Mouse (Mus musculus): ENCODE results near the gene Gpr107. TPM values are rescaled to one million over a fixed set of nuclear protein-coding genes. Genes with fewer than 3 reads are reported as not detected.

Gpr107 gene
- polyA plus RNA-seq, 1 experiment = 35.3 TPM

DNA sequence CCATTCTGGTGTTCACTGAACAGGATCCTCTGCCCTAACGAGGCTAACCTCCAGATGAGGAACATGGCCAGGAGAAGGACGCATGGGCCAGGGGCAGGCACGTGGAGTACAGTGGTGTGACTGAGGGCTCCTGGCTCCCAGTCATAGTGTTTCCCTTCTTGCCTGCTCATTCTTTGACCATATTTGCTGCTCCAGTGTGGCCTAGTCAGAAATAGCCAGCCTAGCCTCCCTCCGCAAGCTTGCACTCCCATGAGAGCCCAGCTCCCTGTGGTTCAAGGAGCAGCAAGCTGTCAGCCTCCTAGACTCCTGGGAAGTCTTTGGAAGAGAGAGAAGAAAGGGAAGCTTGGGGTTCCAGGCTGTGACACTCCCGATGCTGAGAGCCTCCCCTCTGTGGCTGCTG, 52.6 kb downstream of the Gpr107 start:
- DNase-seq (ENCODE audit: low read depth) = no peak
- TF ChIP-seq CTCF (IDR thresholded peaks at IDR 0.05; ENCODE audit: borderline replicate concordance, extremely low read depth, insufficient read depth, insufficient read length) (no peak), POLR2A (IDR thresholded peaks at IDR 0.05; ENCODE audit: borderline replicate concordance, extremely low read depth, insufficient read depth, insufficient read length, poor library complexity, severe bottlenecking) (no peak)

DNA sequence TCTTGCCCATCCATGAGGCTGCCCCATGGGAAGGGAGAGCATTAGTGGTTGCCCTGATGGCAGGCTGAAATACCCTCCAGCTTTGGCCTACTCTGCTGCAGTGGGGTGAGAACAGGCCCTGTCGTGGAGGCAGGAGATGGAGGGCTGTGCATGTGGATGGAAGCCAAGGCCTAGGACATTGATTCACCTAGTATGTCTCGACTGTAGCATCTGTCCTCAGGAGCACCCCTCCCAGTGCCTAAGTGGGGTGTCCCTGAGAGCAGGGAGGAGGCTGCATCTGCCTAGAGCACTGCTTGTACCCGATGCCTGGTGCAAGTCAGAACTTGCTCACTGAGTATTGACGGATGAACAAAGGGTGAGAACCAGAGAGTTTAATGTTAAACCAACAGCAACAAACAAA, 54.1 kb downstream of the Gpr107 start:
- no peak for TF ChIP-seq POLR2A (IDR thresholded peaks at IDR 0.05; ENCODE audit: borderline replicate concordance, extremely low read depth, insufficient read depth, insufficient read length, poor library complexity, severe bottlenecking)
- TF ChIP-seq CTCF (IDR thresholded peaks at IDR 0.05; ENCODE audit: borderline replicate concordance, extremely low read depth, insufficient read depth, insufficient read length) = no peak
- DNase-seq (ENCODE audit: low read depth) = no peak

DNA sequence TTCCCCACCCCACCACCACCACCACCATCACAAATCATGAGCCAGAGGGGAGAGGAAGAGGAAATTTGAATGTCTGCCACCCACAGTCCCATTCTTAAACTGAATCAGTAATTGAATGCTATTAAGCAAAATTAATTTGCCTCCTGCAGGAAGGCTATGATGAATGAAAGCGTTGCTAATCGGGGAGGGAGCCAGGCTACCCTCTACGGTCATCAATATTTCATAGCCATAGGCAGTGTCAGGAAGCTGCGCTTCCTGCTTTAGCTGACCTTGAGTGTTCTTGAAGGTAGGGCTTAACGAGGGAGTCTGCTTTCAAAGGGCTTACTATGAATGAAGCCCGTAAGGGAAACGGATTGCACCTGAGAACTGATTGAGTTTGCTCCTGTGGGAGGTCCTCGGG, 54.8 kb downstream of the Gpr107 start:
- TF ChIP-seq POLR2A (IDR thresholded peaks at IDR 0.05; ENCODE audit: borderline replicate concordance, extremely low read depth, insufficient read depth, insufficient read length, poor library complexity, severe bottlenecking) (no peak), CTCF (IDR thresholded peaks at IDR 0.05; ENCODE audit: borderline replicate concordance, extremely low read depth, insufficient read depth, insufficient read length) (no peak)
- DNase-seq (ENCODE audit: low read depth) = peak; percentile 64

DNA sequence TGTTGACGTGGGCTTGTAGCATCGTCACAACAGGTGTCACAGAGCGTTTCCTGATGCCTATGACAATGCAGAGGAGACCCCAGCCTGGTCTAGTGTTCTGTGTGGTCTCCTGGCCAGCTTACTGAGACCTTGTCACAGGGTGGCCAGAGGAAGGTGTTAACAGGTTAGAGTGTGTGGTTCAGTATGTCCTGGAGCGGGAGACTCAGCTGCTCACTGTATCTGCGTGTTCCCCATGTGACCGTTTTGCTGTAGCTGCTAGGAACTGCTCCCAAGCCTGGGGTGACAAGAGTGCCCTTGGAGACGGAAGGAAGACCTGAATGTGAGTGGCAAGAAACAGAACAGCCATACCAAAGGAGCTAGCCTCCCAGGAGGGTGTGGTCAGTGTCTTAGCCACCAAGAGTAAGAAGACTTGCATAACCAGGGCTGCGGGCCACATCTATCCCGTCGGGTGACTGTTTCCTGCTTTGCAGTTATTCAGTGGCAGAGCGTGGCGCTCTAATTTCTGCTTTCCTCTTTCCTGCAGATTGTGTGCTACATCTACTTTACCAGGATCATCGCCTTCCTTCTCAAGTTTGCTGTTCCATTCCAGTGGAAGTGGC, 56.5 kb downstream of the Gpr107 start:
- TF ChIP-seq CTCF (IDR thresholded peaks at IDR 0.05; ENCODE audit: borderline replicate concordance, extremely low read depth, insufficient read depth, insufficient read length) = no peak

DNA sequence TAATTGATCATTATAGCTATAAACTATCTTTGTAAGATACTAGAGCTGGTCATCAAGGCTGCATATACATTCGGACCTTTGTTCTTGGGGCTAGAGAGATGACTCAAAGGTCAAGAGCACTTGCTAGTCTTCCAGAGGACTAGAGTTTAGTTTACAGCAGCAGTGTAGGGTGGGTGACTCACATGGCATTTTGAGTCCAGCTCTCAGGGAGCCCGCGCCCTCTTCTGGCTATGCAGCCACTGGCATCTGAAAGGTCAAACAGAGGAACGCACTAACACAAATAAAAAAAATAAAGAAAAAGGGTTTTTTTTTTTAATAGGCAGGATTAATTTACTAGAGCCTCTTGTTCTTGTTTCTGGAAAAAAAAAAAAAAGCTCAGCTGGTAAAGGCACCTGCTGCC, 57.4 kb downstream of the Gpr107 start:
- TF ChIP-seq POLR2A (IDR thresholded peaks at IDR 0.05; ENCODE audit: borderline replicate concordance, extremely low read depth, insufficient read depth, insufficient read length, poor library complexity, severe bottlenecking) = no peak
- no peak for TF ChIP-seq CTCF (IDR thresholded peaks at IDR 0.05; ENCODE audit: borderline replicate concordance, extremely low read depth, insufficient read depth, insufficient read length)
- no peak for DNase-seq (ENCODE audit: low read depth)

More for the DNA sequence above, 56.5 kb downstream of the Gpr107 start:
- DNase-seq (ENCODE audit: low read depth) = no peak

DNA sequence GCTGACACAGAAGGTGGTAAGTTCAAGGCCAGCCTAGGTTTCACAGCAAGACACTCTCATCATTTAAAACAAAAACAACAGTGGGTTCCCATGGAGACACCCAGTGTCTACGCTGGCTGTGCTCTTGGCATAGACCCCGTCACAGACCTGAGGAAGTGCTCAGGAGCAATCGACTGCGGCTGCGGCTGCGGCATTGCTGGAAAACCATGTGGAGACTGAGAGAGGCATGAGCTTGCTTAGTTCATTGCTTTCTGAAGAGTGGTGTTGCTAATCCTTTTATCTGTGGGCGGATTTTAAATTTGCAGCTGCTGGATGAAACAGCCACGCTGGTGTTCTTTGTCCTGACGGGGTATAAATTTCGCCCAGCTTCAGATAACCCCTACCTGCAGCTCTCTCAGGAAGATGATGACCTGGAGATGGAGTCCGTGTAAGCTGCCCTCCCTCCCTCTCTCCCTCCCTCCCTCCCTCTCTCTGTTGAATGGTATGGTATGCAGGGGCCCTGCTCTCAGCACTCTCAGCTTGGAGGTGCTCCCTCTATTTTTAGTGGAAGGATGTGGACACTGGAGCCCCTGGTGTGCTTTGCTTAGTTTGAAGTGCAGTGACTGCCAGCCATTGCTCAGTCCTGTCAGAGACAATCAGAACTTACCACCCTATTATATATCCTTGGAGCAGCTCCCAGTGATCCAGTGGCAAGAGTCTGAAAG, 58.2 kb downstream of the Gpr107 start:
- peak; percentile 52 for DNase-seq (ENCODE audit: low read depth)
- TF ChIP-seq POLR2A (IDR thresholded peaks at IDR 0.05; ENCODE audit: borderline replicate concordance, extremely low read depth, insufficient read depth, insufficient read length, poor library complexity, severe bottlenecking) (no peak), CTCF (IDR thresholded peaks at IDR 0.05; ENCODE audit: borderline replicate concordance, extremely low read depth, insufficient read depth, insufficient read length) (no peak)

DNA sequence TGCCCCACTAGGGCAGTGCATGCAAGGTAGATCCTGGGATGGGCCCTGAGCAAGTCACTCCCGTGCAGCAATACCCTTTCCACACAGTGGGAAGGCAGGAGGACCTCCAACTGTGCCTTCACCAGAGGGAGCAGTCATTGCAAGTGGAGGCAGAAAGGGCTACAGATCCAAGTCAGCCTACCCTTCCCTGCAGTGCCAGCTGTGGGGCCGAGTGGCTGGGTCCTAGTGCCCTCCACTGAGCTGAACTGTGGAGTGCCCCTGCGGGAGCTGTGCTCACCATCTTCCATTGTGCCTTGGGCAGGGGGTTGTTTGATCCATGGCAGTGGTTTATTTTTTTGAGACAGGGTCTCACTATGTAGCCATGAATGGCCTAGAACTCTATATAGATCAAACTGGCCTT, 59.1 kb downstream of the Gpr107 start:
- DNase-seq (ENCODE audit: low read depth) = no peak
- no peak for TF ChIP-seq CTCF (IDR thresholded peaks at IDR 0.05; ENCODE audit: borderline replicate concordance, extremely low read depth, insufficient read depth, insufficient read length)
- no peak for TF ChIP-seq POLR2A (IDR thresholded peaks at IDR 0.05; ENCODE audit: borderline replicate concordance, extremely low read depth, insufficient read depth, insufficient read length, poor library complexity, severe bottlenecking)

DNA sequence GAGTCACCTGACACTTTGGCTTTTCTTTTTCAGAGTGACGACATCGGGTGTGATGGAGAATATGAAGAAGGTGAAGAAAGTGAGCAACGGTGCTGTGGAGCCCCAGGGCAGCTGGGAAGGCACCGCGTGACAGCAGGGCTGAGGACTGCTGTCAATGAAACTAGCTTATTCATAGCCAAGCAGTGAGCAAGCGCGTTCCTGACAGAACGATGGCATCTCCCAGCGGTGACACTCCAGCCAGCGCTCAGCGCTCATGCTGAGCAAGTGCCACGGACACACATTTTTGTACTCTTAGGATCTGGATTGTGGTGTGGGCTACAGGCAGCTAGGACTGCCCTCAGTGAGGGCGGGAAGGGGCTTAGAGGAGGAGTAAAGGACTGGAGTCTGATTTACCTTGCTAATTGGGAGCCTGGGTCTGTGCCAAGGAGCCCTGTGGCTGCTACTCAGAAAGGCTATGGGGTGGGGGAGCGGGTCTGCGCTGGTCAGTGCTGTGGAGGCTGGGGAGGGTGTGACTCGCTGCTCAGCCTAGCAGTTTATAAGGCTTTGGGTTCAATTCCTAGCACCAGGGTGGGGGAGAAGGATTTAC, 62.2 kb downstream of the Gpr107 start:
- TF ChIP-seq CTCF (IDR thresholded peaks at IDR 0.05; ENCODE audit: borderline replicate concordance, extremely low read depth, insufficient read depth, insufficient read length) = no peak
- no peak for TF ChIP-seq POLR2A (IDR thresholded peaks at IDR 0.05; ENCODE audit: borderline replicate concordance, extremely low read depth, insufficient read depth, insufficient read length, poor library complexity, severe bottlenecking)
- peak; percentile 82 for DNase-seq (ENCODE audit: low read depth)

DNA sequence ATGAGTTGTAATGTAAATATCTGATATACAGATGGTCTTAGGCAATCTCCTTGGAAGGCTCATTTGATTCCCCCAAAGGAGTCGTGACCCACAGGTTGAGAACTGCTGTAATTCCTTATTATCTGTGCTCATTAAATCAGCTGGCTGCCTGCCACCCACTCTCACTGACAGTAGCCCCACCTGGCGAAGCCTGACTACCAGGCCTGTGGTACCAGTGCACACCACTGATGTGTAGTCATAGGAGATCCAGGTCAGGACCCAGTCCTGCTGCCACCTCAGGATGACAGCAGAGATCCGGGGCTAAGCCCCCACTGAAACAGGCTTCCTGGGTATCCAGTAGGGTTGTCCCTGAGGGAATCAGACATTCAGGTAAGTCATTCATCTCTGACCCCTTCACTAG, 66.5 kb downstream of the Gpr107 start:
- peak; percentile 19 for DNase-seq (ENCODE audit: low read depth)
- TF ChIP-seq CTCF (IDR thresholded peaks at IDR 0.05; ENCODE audit: borderline replicate concordance, extremely low read depth, insufficient read depth, insufficient read length) (no peak), POLR2A (IDR thresholded peaks at IDR 0.05; ENCODE audit: borderline replicate concordance, extremely low read depth, insufficient read depth, insufficient read length, poor library complexity, severe bottlenecking) (no peak)

DNA sequence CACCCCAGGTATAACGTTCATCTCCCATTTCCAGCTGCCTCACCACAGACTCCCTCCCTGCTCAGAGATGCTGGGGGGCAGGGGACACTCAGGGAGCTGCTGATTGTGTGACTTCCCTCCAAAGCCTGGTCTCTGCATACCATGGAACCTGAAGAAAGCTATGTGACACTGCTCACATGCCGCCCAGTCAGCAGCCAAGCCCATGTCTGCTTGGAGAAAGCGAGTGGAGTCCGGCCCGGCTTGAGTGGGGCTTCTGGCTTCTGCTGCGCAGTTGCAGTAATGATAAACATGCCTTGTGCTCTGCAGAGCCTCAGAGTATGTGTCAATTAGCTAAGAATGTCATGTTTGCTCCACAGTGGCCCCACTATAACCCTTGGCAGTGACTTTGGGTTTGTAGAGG, 67.4 kb downstream of the Gpr107 start:
- no peak for DNase-seq (ENCODE audit: low read depth)
- TF ChIP-seq POLR2A (IDR thresholded peaks at IDR 0.05; ENCODE audit: borderline replicate concordance, extremely low read depth, insufficient read depth, insufficient read length, poor library complexity, severe bottlenecking) = no peak
- TF ChIP-seq CTCF (IDR thresholded peaks at IDR 0.05; ENCODE audit: borderline replicate concordance, extremely low read depth, insufficient read depth, insufficient read length) = no peak

DNA sequence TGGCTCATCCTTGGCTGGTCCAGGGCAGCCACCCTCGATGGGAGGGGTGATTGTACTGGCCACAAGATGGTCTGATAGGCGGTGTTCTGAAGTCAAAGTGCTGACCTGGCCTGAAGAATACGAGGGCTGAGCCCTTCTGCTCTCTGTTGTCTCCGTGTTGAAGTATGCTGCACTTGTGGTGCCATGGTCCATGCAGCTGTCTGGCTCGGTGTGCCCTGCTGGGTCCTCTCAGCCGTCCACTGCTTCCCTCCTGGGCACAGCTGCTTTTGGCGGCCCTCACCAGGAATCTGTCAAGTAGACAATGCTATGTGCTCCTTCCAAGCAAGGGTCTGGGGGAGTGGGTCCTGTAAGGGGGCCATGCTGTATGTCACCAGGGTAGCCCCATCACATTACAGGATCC, 68.7 kb downstream of the Gpr107 start:
- DNase-seq (ENCODE audit: low read depth) = no peak
- no peak for TF ChIP-seq CTCF (IDR thresholded peaks at IDR 0.05; ENCODE audit: borderline replicate concordance, extremely low read depth, insufficient read depth, insufficient read length)
- no peak for TF ChIP-seq POLR2A (IDR thresholded peaks at IDR 0.05; ENCODE audit: borderline replicate concordance, extremely low read depth, insufficient read depth, insufficient read length, poor library complexity, severe bottlenecking)

DNA sequence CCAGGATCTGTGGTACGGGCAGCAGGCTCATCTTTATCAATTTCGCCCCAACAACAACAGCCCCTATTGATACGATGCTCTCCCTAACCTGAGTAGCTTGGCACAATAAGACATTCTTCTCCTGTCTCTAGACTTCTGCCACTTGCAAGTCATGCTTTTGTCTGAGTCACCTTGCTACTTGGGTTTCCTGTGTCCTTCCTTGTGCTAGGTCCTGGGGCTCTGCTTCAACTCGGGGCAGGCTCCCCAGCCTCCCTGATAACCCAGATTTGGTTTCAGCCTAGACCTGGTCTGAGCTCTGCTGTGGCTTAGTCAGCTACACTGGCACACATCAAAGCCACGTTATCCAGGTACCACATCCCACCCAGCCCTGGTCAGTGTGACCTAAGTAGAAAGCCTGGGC, 69.5 kb downstream of the Gpr107 start:
- no peak for TF ChIP-seq CTCF (IDR thresholded peaks at IDR 0.05; ENCODE audit: borderline replicate concordance, extremely low read depth, insufficient read depth, insufficient read length)
- no peak for TF ChIP-seq POLR2A (IDR thresholded peaks at IDR 0.05; ENCODE audit: borderline replicate concordance, extremely low read depth, insufficient read depth, insufficient read length, poor library complexity, severe bottlenecking)
- no peak for DNase-seq (ENCODE audit: low read depth)
